Mouse (Mus musculus): ENCODE data around the gene Iqce. TPM values are rescaled to one million over a fixed set of nuclear protein-coding genes. Genes with fewer than 3 reads are reported as not detected.

The Iqce gene
- total RNA-seq, 2 experiments from 2014 or later, result 46.2 to 57.9 TPM

- DNase-seq (ENCODE audit: low spot score in 2 of 2), result no peak
- no peak overlapping the region for H3K4me3 ChIP-seq
- peak overlapping the region; percentile 36; the same call in 1 of the 2 replicates for H3K27ac ChIP-seq
- TF ChIP-seq CTCF (conservative IDR thresholded peaks at IDR 0.05), result no peak
These were observed 25.0 kb upstream of the Iqce start for GRCm38 (mm10) chr5:140726946-140727740.

GRCm38 (mm10) chr5:140726062-140726839 is 24.1 kb upstream of the Iqce start:
- Histone ChIP-seq H3K4me3 (no peak overlapping the region), H3K27ac (peak overlapping the region; percentile 55)
- TF ChIP-seq CTCF (conservative IDR thresholded peaks at IDR 0.05), result no peak
- peak; percentile 49 to 70 for DNase-seq (ENCODE audit: low spot score in 2 of 2)

GRCm38 (mm10) chr5:140723822-140724221 is 21.6 kb upstream of the Iqce start, which contains the start of gene Amz1:
TSS of gene Amz1 (plus strand) at chr5:140724127.
- peak; percentile 64 to 75 for DNase-seq (ENCODE audit: low spot score in 2 of 2)
- H3K27ac ChIP-seq, result peak within 1 kb of the TSS; percentile 79

GRCm38 (mm10) chr5:140722121-140722520 is 19.9 kb upstream of the Iqce start:
- H3K4me3 ChIP-seq, result no peak overlapping the region
- DNase-seq (ENCODE audit: low spot score in 2 of 2), result no peak
- H3K27ac ChIP-seq, result no peak overlapping the region
- TF ChIP-seq CTCF (conservative IDR thresholded peaks at IDR 0.05), result no peak

More at GRCm38 (mm10) chr5:140723822-140724221, 21.6 kb upstream of the Iqce start, which contains the start of gene Amz1:
- H3K4me3 ChIP-seq, result peak within 1 kb of the TSS; percentile 43
- TF ChIP-seq CTCF (conservative IDR thresholded peaks at IDR 0.05), result peak; percentile 36; the same call in 1 of the 2 replicates

GRCm38 (mm10) chr5:140720773-140721172 is 18.6 kb upstream of the Iqce start:
- DNase-seq (ENCODE audit: low spot score in 2 of 2), result no peak
- Histone ChIP-seq H3K27ac (no peak overlapping the region), H3K4me3 (no peak overlapping the region)
- no peak for TF ChIP-seq CTCF (conservative IDR thresholded peaks at IDR 0.05)

- Histone ChIP-seq H3K27ac (no peak overlapping the region), H3K4me3 (no peak overlapping the region)
- no peak for DNase-seq (ENCODE audit: low spot score in 2 of 2)
- peak; percentile 54 for TF ChIP-seq CTCF (conservative IDR thresholded peaks at IDR 0.05)
These were observed 8.9 kb upstream of the Iqce start for GRCm38 (mm10) chr5:140711040-140711439.

GRCm38 (mm10) chr5:140710315-140710714 is 8.1 kb upstream of the Iqce start:
- DNase-seq (ENCODE audit: low spot score in 2 of 2), result no peak
- no peak for TF ChIP-seq CTCF (conservative IDR thresholded peaks at IDR 0.05)
- no peak overlapping the region for H3K4me3 ChIP-seq
- H3K27ac ChIP-seq, result no peak overlapping the region

- peak overlapping the region; percentile 85 for H3K4me3 ChIP-seq
- H3K27ac ChIP-seq, result peak overlapping the region; percentile 92
- TF ChIP-seq CTCF (conservative IDR thresholded peaks at IDR 0.05), result no peak
- DNase-seq (ENCODE audit: low spot score in 2 of 2), result no peak
These were observed 3.5 kb upstream of the Iqce start for GRCm38 (mm10) chr5:140705501-140706171.

GRCm38 (mm10) chr5:140704378-140705251 is 2.4 kb upstream of the Iqce start, which contains the start of gene Brat1:
TSS of gene Brat1 (plus strand) at chr5:140705011.
- TF ChIP-seq CTCF (conservative IDR thresholded peaks at IDR 0.05), result no peak; the same call in 1 of the 2 replicates
- Histone ChIP-seq H3K27ac (peak within 1 kb of the TSS; percentile 98), H3K4me3 (peak within 1 kb of the TSS; percentile 85)
- peak; percentile 99 to 100 for DNase-seq (ENCODE audit: low spot score in 2 of 2)

GRCm38 (mm10) chr5:140703480-140704377 is 1.6 kb upstream of the Iqce start:
- DNase-seq (ENCODE audit: low spot score in 2 of 2), result no peak
- Histone ChIP-seq H3K27ac (peak overlapping the region; percentile 98), H3K4me3 (peak overlapping the region; percentile 85)
- no peak for TF ChIP-seq CTCF (conservative IDR thresholded peaks at IDR 0.05)

All from layer of hippocampus, adult 2 months (tissue).